Mouse (Mus musculus): ENCODE data around the gene Commd4. TPM values are rescaled to one million over a fixed set of nuclear protein-coding genes. Genes with fewer than 3 reads are reported as not detected.

The Commd4 gene
- polyA plus RNA-seq, 1 experiment from 2014 or later, result 161 TPM

GRCm38 (mm10) chr9:57137777-57138176 lies 20.4 kb downstream of the Commd4 start:
- Histone ChIP-seq H3K9me3 (ENCODE audit: control insufficient read depth, low read length) (no peaks in the 10 kb centered on the region), H3K27me3 (ENCODE audit: control insufficient read depth, insufficient read depth, low read length) (no peaks in the 10 kb centered on the region), H3K9ac (replicated peaks; ENCODE audit: low read depth, low read length) (no peak overlapping the region), H3K27ac (ENCODE audit: low read depth, low read length) (no peak overlapping the region), H3K4me1 (ENCODE audit: control insufficient read depth, insufficient read depth, low read length) (no peaks in the 10 kb centered on the region), H3K36me3 (ENCODE audit: control insufficient read depth, insufficient read depth, low read length) (peaks cover 34% of the 10 kb centered on the region), H3K4me3 (ENCODE audit: low read depth, low read length) (no peak overlapping the region), H3K4me2 (ENCODE audit: low read depth, low read length) (no peak overlapping the region)
- ATAC-seq (ENCODE audit: low read depth), result no peak
- WGBS, result 94% methylated on average over 9 of the region's 9 CpGs

- H3K4me3 ChIP-seq (ENCODE audit: low read depth, low read length), result no peak overlapping the region
- H3K36me3 ChIP-seq (ENCODE audit: control insufficient read depth, insufficient read depth, low read length), result peaks cover 34% of the 10 kb centered on the region
- no peak overlapping the region for H3K9ac ChIP-seq (replicated peaks; ENCODE audit: low read depth, low read length)
- no peaks in the 10 kb centered on the region for H3K27me3 ChIP-seq (ENCODE audit: control insufficient read depth, insufficient read depth, low read length)
- H3K4me2 ChIP-seq (ENCODE audit: low read depth, low read length), result no peak overlapping the region
- no peaks in the 10 kb centered on the region for H3K9me3 ChIP-seq (ENCODE audit: control insufficient read depth, low read length)
- no peak overlapping the region for H3K27ac ChIP-seq (ENCODE audit: low read depth, low read length)
- no peak for ATAC-seq (ENCODE audit: low read depth)
- no peaks in the 10 kb centered on the region for H3K4me1 ChIP-seq (ENCODE audit: control insufficient read depth, insufficient read depth, low read length)
- 91% methylated on average over 6 of the region's 6 CpGs for WGBS
Observed at GRCm38 (mm10) chr9:57137246-57137645, 20.9 kb downstream of the Commd4 start.

GRCm38 (mm10) chr9:57130577-57131433 lies 27.3 kb downstream of the Commd4 start, which contains the start of gene Man2c1:
Gene Man2c1 (plus strand): TSS chr9:57130690.
- no peaks in the 10 kb centered on the region; the same call in 1 of the 2 replicates for H3K27me3 ChIP-seq (ENCODE audit: control insufficient read depth, insufficient read depth, low read length)
- H3K9ac ChIP-seq (replicated peaks; ENCODE audit: low read depth, low read length), result peak within 1 kb of the TSS; percentile 56
- peak within 1 kb of the TSS; percentile 71 for H3K4me3 ChIP-seq (ENCODE audit: low read depth, low read length)
- H3K9me3 ChIP-seq (ENCODE audit: control insufficient read depth, low read length), result no peaks in the 10 kb centered on the region
- under 1% methylated on average over 57 of the region's 58 CpGs for WGBS
- peak within 1 kb of the TSS; percentile 89 for H3K27ac ChIP-seq (ENCODE audit: low read depth, low read length)
- H3K4me2 ChIP-seq (ENCODE audit: low read depth, low read length), result peak within 1 kb of the TSS; percentile 65
- H3K4me1 ChIP-seq (ENCODE audit: control insufficient read depth, insufficient read depth, low read length), result peaks cover 12% of the 10 kb centered on the region
- ATAC-seq (ENCODE audit: low read depth), result peak; percentile 92
- H3K36me3 ChIP-seq (ENCODE audit: control insufficient read depth, insufficient read depth, low read length), result peaks cover 26% of the 10 kb centered on the region

- no peak overlapping the region for H3K9ac ChIP-seq (replicated peaks; ENCODE audit: low read depth, low read length)
- no peak for ATAC-seq (ENCODE audit: low read depth)
- peaks cover 34% of the 10 kb centered on the region for H3K36me3 ChIP-seq (ENCODE audit: control insufficient read depth, insufficient read depth, low read length)
- H3K27me3 ChIP-seq (ENCODE audit: control insufficient read depth, insufficient read depth, low read length), result no peaks in the 10 kb centered on the region; the same call in 1 of the 2 replicates
- peak overlapping the region; percentile 65 for H3K4me2 ChIP-seq (ENCODE audit: low read depth, low read length)
- peak overlapping the region; percentile 71 for H3K4me3 ChIP-seq (ENCODE audit: low read depth, low read length)
- H3K9me3 ChIP-seq (ENCODE audit: control insufficient read depth, low read length), result no peaks in the 10 kb centered on the region
- no peak overlapping the region for H3K27ac ChIP-seq (ENCODE audit: low read depth, low read length)
- H3K4me1 ChIP-seq (ENCODE audit: control insufficient read depth, insufficient read depth, low read length), result peaks cover 12% of the 10 kb centered on the region
Observed at GRCm38 (mm10) chr9:57129641-57130040, 28.5 kb downstream of the Commd4 start.

- Histone ChIP-seq H3K27me3 (ENCODE audit: control insufficient read depth, insufficient read depth, low read length) (no peaks in the 10 kb centered on the region), H3K36me3 (ENCODE audit: control insufficient read depth, insufficient read depth, low read length) (peaks cover 63% of the 10 kb centered on the region), H3K4me3 (ENCODE audit: low read depth, low read length) (no peak overlapping the region), H3K4me2 (ENCODE audit: low read depth, low read length) (no peak overlapping the region), H3K9me3 (ENCODE audit: control insufficient read depth, low read length) (no peaks in the 10 kb centered on the region), H3K27ac (ENCODE audit: low read depth, low read length) (no peak overlapping the region), H3K4me1 (ENCODE audit: control insufficient read depth, insufficient read depth, low read length) (no peaks in the 10 kb centered on the region), H3K9ac (replicated peaks; ENCODE audit: low read depth, low read length) (no peak overlapping the region)
- WGBS, result 96% methylated on average over 13 of the region's 13 CpGs
- no peak for ATAC-seq (ENCODE audit: low read depth)
Observed at GRCm38 (mm10) chr9:57117261-57117755, 40.8 kb downstream of the Commd4 start.

Other genes starting within 250 kb of the Commd4 start
- 1.3 and 2.1 TPM in 2 replicates for gene Snx33, start 230.0 kb downstream of the Commd4 start, polyA plus RNA-seq (2014; fragmentation: Nextera tagmentation; extraction: Ambion mirVana)
- gene Imp3, start 220.9 kb downstream of the Commd4 start, polyA plus RNA-seq (2014; fragmentation: Nextera tagmentation; extraction: Ambion mirVana), result 71.3 and 74.1 TPM in 2 replicates
- 25.5 and 25.9 TPM in 2 replicates for gene Snupn, start 207.5 kb downstream of the Commd4 start, polyA plus RNA-seq (2014; fragmentation: Nextera tagmentation; extraction: Ambion mirVana)
- 31.3 and 36.5 TPM in 2 replicates for gene Ptpn9, start 163.4 kb downstream of the Commd4 start, polyA plus RNA-seq (2014; fragmentation: Nextera tagmentation; extraction: Ambion mirVana)
- 26.8 and 35.2 TPM in 2 replicates for gene Sin3a, start 86.3 kb downstream of the Commd4 start, polyA plus RNA-seq (2014; fragmentation: Nextera tagmentation; extraction: Ambion mirVana)
- gene Man2c1, start 27.6 kb downstream of the Commd4 start, polyA plus RNA-seq (2014; fragmentation: Nextera tagmentation; extraction: Ambion mirVana), result 43.2 and 49.9 TPM in 2 replicates
- gene Neil1, start 10.0 kb downstream of the Commd4 start, polyA plus RNA-seq (2014; fragmentation: Nextera tagmentation; extraction: Ambion mirVana), result 6.6 and 7.7 TPM in 2 replicates
- gene Trcg1, start 78.2 kb upstream of the Commd4 start, polyA plus RNA-seq (2014; fragmentation: Nextera tagmentation; extraction: Ambion mirVana), result not detected in 2 replicates
- 3.0 and 3.6 TPM in 2 replicates for gene 1700017B05Rik, start 104.3 kb upstream of the Commd4 start, polyA plus RNA-seq (2014; fragmentation: Nextera tagmentation; extraction: Ambion mirVana)

All from neural tube, embryonic 14.5 days (tissue).